Mouse (Mus musculus): ENCODE results near the gene Ces4a.
A peak's percentile ranks its signal among the peaks of the same experiment; 100 is the strongest.
"Not testable (repeated sequence)": the region's sequence is repeated elsewhere in the genome, so short reads cannot be mapped to it uniquely, and the experiment has no call there.

Gene Ces4a

DNA sequence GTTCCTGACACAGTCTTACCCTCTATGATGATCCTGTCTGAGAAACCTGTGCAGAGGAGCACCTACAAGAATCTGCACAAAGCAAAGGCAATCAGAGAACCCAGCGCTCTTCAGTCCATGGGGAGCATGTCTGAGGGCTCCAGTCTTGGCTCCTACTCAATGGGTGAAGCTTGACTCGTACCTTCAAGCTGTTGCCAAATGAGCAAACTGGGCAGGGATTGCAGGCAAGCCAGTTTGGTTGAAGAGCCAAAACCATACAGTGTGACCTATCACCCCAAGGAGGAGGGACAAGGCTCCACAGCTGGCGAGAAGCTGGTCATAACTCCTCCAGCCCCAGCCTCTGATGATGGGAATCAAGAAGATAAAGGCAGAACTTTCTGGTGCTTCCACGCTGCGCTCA, at the start of gene Ces4a:
TSS of gene Ces4a (plus strand) at position 292 of the 400 bp plus-strand sequence.
- DNase-seq (ENCODE audit: low spot score), result no peak

DNA sequence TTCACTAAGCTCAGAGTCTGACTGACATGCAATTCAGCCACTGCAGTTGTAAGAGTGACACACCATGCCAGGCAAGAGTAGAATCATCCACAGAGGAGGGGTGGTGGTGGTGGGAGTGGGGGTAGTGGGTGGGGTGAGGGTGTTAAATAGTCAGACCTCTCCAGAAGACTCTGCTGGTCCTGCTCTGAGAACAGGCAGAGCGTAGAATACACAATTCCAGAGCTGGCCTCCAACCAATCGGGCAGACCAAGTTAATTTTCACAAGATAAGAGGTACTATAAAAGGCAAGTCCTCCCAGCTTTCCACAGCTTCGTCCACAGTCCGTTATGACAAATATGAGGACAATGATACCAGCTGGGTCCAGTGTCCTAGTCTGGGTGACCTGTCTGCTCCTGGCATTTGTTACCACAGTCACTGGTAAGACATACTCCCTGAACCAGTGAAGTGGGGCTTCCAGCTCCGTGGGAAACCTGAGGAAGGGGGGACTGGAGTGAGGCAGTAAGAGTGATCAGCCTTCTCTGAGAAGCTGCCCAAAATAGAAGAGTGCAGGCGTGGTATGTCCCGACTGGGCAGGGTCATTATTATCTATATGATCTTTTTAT, 48.0 kb upstream of the Ces4a start, which contains the start of gene Ces3b:
TSS of gene Ces3b (plus strand) at position 305 of the 602 bp plus-strand sequence.
- DNase-seq (ENCODE audit: low spot score), result no peak

DNA sequence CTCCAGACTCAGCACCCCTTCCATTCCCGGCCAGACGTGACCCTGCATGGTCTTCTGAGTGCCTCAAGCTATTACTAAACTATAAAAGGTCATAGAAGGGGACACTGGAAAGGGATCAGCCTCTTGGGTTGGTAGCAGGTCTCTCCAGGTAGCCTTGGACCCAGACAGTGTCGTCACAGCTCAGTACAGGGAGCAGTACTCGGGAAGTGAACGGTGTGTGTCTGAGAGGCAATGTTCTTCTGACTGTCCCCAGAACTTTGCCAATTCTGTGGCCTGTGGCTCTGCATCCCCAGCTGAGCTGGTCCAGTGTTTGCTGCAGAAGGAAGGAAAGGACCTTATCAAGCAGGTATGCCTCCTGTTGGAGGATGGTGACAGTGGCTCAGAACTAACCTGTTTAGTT, 43.4 kb upstream of the Ces4a start:
- DNase-seq (ENCODE audit: low spot score), result not testable (repeated sequence)

DNA sequence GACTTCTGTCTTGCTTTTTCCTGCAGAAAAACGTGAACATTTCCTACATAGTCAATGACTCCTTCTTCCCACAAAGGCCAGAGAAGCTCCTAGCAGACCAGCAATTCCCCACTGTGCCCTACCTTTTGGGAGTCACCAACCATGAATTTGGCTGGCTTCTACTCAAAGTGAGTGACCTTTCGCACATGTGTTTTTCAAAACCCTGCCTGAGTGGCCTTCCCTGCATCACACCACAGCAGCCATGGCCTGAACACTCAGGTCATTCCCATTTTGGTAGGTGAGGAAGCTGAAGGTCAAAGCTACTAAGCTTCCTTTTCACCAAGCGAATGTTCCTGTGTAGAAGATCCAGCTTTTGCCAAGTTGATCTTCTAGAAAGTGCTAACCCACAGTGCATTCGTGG, 43.0 kb upstream of the Ces4a start:
- DNase-seq (ENCODE audit: low spot score), result no peak

DNA sequence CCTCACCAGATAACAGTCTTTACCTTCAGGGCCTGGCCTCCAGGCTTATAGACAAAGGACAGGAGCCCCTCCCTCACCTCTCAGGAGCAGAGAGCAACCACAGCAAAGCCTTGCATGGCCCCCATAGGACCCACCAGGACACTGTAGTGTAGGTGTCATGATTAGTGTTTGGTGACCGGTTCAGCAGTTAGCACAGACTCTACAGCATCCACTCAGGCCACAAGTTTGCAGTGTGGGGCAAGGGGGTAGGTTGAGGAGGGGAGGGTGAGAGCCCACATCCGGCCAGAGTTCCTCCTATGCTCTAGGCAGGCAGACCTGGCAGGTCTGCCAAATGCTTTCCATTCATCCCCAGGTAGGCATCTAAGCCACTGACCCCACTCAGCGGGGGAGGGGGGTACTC, 37.6 kb upstream of the Ces4a start:
- no peak for DNase-seq (ENCODE audit: low spot score)

DNA sequence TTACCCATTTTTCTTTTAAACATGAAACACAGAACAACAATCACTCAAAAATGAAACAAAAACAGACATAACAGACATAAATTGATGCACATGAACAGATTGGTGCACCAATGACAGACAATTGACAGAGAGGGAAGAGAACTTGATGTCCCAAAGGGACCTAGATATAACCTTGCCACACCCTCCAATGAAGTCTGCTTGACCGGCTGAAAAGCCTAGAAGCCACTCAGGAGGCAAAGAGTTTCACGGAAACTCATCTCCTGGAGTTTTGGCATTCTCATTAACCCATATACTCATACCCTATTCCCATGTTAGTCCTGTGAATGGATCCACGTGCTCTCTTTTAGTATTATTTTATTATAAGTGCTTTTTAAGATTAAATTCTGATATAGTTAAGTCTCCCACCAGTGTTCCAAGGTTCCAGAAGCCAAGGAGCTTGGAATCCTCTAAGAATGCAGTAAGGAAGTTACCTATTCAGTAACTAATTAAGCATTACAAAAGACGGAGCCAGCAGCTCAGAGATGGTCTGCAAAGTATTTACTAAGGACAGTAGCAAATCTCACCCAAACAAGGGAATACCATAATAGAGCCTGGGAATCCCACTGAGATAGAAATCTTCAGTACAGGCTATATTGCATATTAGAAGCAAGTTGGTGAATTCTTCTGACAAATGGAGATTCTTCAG, 29.4 kb upstream of the Ces4a start:
- not testable (repeated sequence) for DNase-seq (ENCODE audit: low spot score)

DNA sequence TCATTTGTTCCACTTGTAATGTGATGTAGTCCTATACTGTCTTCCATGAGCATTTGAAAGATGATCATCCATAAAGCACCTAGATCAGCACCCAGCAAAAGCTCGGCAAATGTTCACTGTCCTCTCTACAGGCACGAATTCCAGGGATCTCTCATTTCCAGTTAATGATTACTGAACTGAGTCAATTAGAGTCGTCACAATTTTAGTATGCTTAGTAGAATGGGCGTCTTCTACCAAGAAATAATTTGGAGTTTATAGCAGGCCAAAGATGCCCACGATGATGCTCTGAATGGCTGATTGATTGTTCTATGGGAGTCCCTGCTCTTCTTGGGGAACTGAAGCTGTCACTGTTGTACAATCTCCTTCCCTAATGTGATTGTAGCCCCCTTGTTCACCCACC, 27.9 kb upstream of the Ces4a start:
- not testable (repeated sequence) for DNase-seq (ENCODE audit: low spot score)

DNA sequence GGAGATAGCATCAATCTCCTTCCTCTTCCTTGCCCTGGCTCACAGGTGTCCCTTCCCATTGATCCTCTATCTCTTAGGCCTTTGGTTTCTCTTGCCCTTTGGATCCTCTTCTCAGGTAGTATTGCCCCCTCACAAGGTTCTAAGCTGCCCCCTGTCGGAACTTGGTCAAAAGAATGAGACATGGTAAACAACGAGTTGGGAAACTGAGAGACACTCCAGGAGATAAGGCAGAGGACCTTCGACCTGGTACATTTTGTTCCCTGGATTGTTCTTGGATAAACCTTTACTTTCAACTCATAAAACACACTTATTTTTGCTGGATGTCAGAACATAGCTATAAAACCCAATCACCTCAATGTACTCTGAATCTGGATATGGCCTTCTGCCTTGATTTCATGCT, 27.4 kb upstream of the Ces4a start:
- no peak for DNase-seq (ENCODE audit: low spot score)

DNA sequence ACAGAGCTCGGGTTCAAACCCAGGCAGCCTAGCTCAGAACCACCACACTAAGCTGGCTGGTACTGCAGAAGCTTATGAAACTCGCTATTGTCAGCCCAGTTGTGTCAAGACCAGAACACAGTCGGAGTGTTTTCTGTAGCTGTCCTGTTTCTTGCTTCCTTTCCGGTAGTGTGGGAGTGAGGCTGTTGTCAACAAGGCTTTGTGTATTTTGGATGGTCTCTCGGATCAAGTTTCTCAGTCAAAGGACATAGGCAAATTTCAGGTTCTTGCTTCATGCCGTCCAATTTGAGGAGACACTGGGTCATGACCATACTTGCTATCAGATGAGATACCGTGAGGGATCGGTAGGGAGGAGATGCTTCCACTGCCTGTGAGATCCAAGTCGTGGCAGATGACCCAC, 1.7 kb upstream of the Ces4a start:
- DNase-seq (ENCODE audit: low spot score), result no peak

DNA sequence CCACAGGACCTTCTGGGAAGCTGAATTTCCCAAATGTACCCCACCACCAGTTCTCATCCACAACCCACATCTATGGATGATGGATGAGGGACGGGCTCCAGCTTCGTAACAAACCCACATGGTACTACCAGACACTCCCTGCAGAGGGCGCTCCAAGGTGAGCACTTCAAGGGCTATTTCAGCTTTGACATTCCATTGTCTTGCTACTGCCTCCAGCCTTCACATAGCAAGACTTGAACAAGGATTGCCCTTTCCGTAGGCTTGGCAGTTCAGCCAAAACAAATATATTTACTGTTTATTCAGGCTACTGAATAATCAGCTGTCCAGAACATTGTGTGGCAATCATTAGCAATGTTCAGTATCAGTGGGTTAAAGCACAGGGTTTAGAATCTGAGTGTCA, 6.8 kb downstream of the Ces4a start:
- DNase-seq (ENCODE audit: low spot score), result peak; percentile 71

DNA sequence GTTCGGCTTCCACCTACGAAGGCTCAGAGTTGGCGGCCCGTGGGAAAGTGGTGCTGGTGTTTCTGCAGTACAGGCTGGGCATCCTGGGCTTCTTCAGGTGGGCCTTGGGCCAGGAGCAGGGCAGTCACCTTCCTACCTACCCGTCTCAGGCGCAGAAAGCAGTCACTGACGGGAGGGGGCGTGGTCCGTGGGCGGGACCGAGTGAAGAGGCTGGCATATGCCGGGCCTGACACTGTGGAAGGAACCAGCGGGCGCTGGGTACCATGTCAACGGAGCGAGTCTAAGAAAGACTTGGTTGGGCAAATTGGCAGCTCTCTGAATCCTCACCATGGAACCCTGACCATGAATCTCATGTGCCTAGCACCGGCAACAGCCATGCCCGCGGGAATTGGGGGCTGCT, 10.8 kb downstream of the Ces4a start:
- no peak for DNase-seq (ENCODE audit: low spot score)

DNA sequence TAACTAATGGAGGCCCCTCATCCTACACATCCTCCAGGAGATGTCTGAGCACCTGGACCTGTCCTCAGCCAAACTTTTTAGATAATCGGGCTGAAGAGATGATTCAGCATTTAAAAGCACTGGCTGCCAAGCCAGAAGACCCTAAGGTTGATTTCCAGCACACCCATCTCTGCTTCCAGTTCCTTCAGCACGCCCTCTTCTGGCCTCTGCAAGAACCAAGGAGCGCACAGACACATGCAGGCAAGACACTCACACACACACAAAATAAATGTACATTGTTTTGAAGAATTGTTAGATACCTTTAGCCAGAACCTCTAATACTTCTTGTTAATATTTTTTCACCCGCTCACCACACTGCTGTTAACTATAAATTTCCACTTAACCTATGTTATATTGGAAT, 20.1 kb downstream of the Ces4a start:
- DNase-seq (ENCODE audit: low spot score), result no peak

DNA sequence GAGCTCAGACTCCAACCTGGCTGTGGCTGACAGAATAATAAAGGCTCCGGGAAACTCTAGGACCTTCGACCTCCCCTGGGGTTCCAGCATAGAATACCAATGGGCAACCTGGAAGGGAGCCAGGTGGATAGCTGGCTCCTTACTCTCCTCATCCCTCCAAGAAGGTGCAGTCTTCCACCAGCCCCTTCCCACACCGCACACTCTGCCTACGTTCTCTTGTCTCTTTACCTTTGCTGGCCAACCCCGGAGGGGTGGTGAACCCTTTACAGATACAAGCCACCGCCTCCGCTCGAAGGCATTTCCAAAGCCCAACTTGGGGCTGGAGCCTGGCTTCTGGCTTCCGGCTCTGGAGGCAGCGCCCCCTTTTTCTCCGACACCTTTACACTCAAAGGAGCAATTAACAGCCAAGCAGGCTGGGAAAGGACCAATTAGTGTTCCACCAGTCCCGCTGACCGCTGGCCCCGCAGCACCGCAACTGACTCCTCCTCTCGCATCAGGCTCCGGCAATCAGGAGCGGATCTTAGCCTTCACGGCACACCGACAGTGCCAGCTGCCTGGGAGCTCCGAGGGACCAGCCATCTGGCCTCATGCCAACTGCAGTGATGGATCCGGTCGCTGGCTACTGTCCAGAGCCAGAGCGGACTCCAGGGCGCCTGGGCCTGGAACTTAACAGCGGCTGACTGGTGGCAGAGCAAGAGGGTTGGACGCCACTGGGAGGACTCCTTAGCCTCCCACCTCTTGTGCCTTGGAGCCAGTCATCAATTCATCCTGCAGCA, 21.2 kb downstream of the Ces4a start:
- peak; percentile 78 for DNase-seq (ENCODE audit: low spot score)

DNA sequence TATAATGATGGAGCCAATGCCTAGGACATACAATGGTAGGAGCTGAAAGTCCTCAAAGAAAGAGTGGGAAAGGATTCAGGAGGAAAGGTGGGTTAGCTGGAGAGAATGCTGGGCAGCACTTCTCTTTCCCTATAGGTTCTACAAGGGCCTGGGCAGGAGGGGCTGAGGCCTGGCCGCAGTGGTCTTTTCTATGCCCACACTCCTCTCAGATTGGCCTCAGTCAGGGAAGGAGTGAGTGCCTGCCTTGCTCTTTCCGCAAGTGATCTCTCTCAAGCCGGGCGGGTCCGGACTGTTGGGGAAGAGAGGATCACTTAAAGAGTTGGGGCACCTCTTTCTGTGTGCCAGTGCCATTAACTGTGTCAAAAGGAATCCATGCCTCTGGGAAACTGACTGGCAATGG, 22.7 kb downstream of the Ces4a start:
- no peak for DNase-seq (ENCODE audit: low spot score)

DNA sequence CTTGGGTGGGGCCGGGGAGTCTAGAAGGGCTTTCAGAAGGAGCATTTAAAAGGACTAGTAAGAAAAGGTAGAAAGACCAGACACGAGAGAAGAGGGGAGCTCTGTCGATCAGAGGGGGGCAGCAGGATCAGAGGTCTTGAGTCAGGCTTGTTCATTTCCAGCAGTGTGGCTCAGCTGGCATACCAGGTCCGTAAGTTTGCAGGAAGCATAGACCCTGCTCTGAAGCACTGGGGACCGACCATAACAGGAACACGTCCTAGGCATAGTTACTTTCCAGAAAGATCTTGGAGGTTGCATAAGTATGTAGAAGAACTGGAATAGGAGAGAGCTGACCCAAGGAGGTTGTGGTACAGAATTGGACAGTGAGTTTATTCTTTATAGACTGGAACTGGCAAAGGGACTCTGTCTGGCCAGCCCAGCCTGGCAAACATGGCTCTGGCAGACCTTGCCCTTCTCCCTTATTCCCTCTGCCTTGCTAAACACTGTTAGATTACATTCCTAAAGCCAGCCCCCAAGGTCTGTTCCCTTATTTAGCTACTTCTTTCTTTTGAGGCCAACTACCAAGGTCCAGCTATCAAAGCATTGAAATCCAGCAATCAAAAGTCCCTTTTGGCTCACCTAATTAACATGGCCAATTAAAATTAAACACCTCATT, 23.6 kb downstream of the Ces4a start:
- no peak for DNase-seq (ENCODE audit: low spot score)

DNA sequence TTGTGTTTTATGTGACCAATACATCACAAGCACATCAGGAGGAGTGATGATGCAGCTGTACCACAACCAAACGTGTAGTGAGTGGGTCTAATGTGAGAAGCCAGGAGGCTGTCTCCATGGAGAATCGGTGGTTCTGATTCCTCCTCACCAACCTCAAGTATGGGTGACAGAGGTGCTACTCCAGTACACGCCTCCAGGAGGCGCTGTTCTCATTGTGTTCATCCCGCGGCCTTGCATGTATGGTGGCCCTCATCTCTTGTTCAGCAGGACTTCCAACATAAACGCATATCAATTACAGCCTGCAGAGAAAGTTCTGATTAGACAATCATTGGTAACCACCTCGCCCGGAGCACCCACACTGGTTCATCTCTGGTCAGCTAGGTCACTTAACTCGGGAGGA, 26.0 kb downstream of the Ces4a start:
- peak; percentile 50 for DNase-seq (ENCODE audit: low spot score)

DNA sequence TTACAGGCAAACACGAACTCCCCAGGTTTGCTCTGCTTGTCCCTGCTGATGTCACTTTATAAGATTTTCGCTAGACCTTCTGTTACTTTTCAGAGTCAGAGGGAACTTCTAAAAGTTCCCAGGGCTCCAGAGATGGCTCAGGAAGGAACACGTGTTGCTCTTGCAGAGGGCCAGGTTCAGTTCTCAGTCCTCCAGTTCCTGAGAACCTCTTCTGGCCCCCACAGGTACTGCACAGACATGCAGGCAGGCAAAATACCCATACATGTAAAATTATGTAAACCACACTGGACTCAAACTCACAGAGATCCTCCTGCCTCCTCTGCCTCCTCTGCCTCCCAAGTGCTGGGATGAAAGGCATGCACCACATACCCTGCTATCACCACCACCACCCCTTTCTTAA, 26.5 kb downstream of the Ces4a start:
- DNase-seq (ENCODE audit: low spot score), result no peak

DNA sequence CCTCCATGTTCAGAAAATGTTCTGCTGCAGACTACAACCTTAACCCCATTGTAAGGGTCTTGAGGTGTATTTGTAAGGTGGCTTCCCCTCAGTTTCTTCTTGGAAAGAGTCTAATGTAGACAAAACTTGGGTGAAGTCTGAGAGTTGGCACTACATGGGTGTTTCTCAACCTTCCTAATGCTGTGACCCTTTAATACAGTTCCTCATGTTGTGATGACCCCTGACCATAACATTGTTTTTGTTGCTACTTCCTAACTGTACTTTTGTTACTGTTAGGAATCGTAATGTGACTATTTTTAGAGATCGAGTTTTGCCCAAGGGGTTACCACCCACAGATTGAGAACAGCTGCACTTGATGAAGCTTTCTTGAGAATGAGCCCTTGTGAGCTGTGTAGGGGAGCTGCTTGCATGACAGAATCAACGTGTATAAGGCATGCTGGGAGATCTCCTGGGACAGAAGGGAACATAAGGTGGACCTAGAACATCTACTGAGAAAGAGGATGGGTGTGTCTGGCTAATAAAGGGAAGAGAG, 29.6 kb downstream of the Ces4a start:
- no peak for DNase-seq (ENCODE audit: low spot score)

DNA sequence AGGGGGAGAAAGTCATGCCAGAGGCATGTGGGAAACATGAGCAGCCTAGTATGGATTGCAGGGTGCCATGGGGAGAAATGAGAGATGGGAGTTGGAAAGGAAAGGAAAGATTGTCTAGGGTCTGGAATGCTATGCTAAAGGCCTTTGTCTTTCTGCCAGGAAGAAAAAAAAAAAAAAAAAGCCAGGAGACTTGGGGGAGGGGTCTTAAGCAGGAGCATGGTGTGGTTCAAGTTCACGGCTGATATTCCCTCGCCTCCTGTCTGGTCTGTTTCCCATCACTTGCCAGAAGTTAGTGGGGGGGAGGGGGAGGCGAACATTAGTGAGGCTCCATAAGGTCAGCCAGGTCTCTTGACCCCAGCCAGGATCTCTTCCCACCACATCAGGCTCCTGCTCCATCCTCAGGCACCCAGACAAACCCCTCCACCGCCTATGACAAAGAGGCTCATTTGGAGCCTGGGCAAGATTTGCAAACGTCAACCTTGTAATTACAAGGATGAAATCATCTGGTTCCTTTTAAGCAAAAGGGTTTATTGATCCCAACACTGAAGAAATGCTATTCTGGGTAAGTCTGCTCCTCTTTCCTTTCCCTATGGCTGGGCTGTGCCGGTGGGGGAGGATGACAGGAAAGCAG, 32.8 kb downstream of the Ces4a start:
- no peak for DNase-seq (ENCODE audit: low spot score)

DNA sequence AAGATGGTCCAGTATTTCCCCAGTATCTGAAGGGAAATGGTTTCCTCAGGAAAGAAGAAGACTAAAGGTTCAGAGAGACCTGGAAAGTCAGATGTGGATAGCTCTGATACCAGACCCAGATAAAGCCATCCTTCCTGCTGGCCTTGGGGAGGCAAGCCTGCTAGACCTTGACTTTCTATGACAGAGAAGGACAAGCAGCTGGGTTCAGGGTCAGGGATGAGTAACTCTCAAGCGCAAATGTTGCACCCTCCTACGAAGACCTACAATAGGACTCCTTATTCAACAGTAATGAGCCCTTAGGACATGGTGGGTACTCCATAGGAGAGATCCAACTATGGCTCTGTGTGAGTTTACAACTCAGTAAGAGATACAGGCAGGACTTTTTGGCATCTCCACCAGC, 33.6 kb downstream of the Ces4a start:
- no peak for DNase-seq (ENCODE audit: low spot score)

DNA sequence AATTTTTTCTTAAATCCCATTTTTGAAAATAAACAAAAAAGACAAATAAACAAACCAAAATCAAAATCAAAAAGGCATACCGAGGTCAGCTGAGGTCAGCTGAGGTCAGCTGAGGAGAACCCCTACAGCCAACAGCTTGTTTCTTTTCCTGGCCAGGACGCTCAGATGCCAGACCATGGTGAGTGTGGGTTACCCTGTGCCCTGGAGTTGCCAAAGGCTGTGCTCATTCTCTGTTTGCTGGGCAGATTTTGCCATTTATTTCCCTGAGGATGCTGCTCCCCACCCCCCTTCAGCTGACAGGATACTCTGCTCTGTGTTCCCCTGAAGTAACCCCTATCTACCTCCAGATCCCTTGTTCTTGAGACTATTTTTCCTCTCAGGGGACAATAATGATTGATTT, 35.5 kb downstream of the Ces4a start:
- no peak for DNase-seq (ENCODE audit: low spot score)

DNA sequence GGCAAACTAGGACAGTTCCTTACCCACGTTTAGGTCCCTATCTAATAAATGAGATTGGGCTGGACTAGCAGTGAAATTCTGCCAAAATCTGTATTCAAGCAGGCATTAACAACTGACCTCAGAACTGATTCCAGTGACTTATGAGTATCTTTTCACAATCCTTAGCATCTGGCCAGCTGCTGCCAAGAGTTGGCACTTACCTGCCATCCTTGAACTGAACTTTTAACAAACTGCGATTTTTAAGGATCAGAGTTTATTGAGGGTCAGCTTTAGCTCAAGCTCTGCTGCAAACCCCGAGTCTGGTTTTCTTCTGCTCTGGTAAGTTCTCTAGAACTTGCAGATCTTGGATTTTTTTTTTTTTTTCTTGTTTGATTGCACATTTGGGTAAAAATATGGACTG, 38.0 kb downstream of the Ces4a start:
- DNase-seq (ENCODE audit: low spot score), result no peak
